Mouse (Mus musculus) heart, adult 2 months (tissue): Measurements from ENCODE around the gene Akap5. TPM values are rescaled to one million over a fixed set of nuclear protein-coding genes. Genes with fewer than 3 reads are reported as not detected.

ENCODE experiments used
- DNase-seq, 2 experiments: peaks; one replicate each; pipeline ENCODE4 v3.0.0; 2021
- H3K27ac ChIP-seq: fragments of 200-600 bp; 2 replicates; pipeline ENCODE4 v1.8.1; 2022
- H3K27me3 ChIP-seq: fragments of 200-500 bp; 2 replicates; pipeline ENCODE4 v1.6.1; 2012; ENCODE audit warnings: mild to moderate bottlenecking, low read length, inconsistent platforms, mixed read lengths; ENCODE audit not compliant: control insufficient read depth, insufficient read depth
- H3K36me3 ChIP-seq: fragments of 200-500 bp; 2 replicates; pipeline ENCODE4 v1.6.1; 2012; ENCODE audit warnings: low read length, inconsistent platforms; ENCODE audit not compliant: control insufficient read depth, insufficient read depth
- H3K4me1 ChIP-seq: fragments of 200-500 bp; 2 replicates; pipeline ENCODE4 v1.6.1; 2011; ENCODE audit warnings: low read length; ENCODE audit not compliant: control insufficient read depth, insufficient read depth
- H3K4me3 ChIP-seq: fragments of 200-600 bp; 2 replicates; pipeline ENCODE4 v1.8.1; 2022
- H3K79me2 ChIP-seq: fragments of 200-500 bp; replicated peaks from 2 replicates; pipeline ENCODE4 v1.6.1; 2012; ENCODE audit warnings: mild to moderate bottlenecking, inconsistent platforms, low read length, moderate library complexity, mixed read lengths; ENCODE audit not compliant: control insufficient read depth, insufficient read depth
- H3K9ac ChIP-seq: fragments of 200-500 bp; 2 replicates; pipeline ENCODE4 v1.6.1; 2012; ENCODE audit warnings: low read depth, mild to moderate bottlenecking, control low read depth, inconsistent platforms, low read length, mixed read lengths
- CTCF ChIP-seq: fragments of 200-600 bp; IDR thresholded peaks from 2 replicates; pipeline ENCODE4 v1.8.1; 2022; ENCODE audit warnings: antibody characterized with exemption, mild to moderate bottlenecking, moderate library complexity
- EP300 ChIP-seq: fragments of 200-500 bp; IDR thresholded peaks from 2 replicates; pipeline ENCODE4 v1.6.1; 2011; ENCODE audit warnings: low read depth, low read length, control low read depth; ENCODE audit not compliant: insufficient read depth
- POLR2A ChIP-seq: fragments of 200-500 bp; IDR thresholded peaks from 2 replicates; pipeline ENCODE4 v1.6.1; 2011; ENCODE audit warnings: mild to moderate bottlenecking, low read depth, low read length, control low read depth; ENCODE audit not compliant: insufficient read depth
- WGBS: fragments of 180-500 bp; shearing (Covaris S2); methylation state at CpG from one replicate; pipeline ENCODE4 v1.1.7; 2018; 5-methylcytosine and 5-hydroxymethylcytosine counted together
- intact Hi-C: fragments of 180-260 bp; cut with DNase I; formaldehyde crosslinking; loops from one replicate; pipeline ENCODE4 v1.15.1; 2025
- polyA plus RNA-seq: library from polyadenylated mRNA; depleted of rRNA; stranded (reverse); fragments of >200 nt; gene quantifications from 2 replicates; pipeline ENCODE4 v1.2.3, GENCODE M21; 2012
- total RNA-seq, 2 experiments: library from RNA; stranded (reverse); gene quantifications; 2 replicates each; pipeline ENCODE4 v1.2.3; 2021

The Akap5 gene
- total and polyA plus RNA-seq, 3 experiments, result 1.0 to 1.7 (median 1.1) TPM

GRCm38 (mm10) chr12:76305107-76305506 lies 19.6 kb upstream of the Akap5 start:
- Histone ChIP-seq H3K27ac (peak overlapping the region; percentile 26; the same call in 1 of the 2 replicates), H3K27me3 (no peaks in the 10 kb centered on the region), H3K9ac (no peak overlapping the region), H3K79me2 (no peaks in the 10 kb centered on the region), H3K4me1 (peaks cover 17% of the 10 kb centered on the region), H3K36me3 (peaks cover 4% of the 10 kb centered on the region), H3K4me3 (no peak overlapping the region)
- intact Hi-C loops, result no loop called here
- WGBS, result 75% methylated on average over 8 of the region's 8 CpGs
- no peak for DNase-seq
- TF ChIP-seq EP300, result no peak
- peak; percentile 49; the same call in 1 of the 2 replicates for TF ChIP-seq POLR2A
- TF ChIP-seq CTCF, result no peak

DNA sequence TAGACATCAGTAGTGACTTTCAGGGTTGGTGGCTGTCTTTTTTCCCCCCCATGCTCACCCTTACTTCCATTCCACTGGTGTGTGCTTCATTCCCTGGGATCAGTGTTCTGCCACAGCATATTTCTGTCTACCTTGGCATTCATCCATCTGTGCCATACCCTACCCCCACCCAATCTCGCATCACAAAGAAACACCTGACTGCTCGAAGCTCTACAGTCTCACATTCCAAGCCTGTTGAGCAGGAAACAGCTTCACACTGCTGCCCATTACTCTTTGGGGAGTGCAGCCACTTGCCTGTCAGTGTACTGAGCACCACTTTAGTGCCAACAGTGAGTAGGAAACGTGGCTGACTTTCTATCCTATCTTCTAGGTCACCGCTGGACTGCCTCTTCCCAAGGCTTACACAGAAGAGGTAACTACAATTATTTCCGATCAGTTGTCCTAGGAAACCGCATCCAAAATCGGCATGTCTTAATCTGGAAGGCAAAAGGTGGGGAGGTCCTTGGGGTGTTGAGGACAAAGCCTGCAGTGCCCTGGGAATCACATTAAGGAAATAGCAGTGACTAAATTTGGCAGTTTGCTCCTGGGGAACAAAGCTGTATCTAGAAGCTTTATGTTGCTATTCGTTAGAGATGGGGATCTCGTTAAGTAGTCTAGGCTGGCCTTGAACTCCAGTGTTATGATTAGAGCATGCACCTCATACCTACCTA lies 17.7 kb upstream of the Akap5 start:
- Histone ChIP-seq H3K4me3 (no peak overlapping the region), H3K27ac (peak overlapping the region; percentile 67), H3K9ac (no peak overlapping the region), H3K79me2 (no peaks in the 10 kb centered on the region), H3K36me3 (peaks cover 8% of the 10 kb centered on the region), H3K4me1 (peaks cover 22% of the 10 kb centered on the region), H3K27me3 (no peaks in the 10 kb centered on the region)
- 44% methylated on average over 9 of the region's 9 CpGs for WGBS
- TF ChIP-seq POLR2A (0 out of 2 replicates have a peak, but pooled peaks have one; percentile 26), CTCF (no peak)
- no peak for DNase-seq
- intact Hi-C loops, result no loop called here

DNA sequence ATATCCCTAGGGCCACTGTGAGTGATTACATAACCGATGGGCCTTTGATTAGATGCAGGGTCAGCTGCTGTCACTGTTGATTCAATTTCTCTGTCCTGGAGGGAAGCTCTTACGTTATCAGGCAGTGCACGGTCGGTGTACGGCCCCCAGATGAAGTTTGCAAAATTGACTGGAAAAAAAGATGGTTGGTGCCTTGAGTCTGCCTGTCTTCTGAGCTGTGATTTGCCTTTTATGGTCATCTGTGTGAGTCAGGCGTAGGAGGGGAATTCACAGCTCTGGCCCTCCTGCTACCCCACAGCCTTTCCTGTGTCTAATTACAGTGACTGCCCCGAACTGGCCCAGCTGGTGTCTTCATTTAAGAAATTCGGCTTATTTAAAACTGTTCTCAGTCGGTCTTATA lies 16.7 kb upstream of the Akap5 start:
- peak in 1 of 2 experiments; percentile 56 for DNase-seq

DNA sequence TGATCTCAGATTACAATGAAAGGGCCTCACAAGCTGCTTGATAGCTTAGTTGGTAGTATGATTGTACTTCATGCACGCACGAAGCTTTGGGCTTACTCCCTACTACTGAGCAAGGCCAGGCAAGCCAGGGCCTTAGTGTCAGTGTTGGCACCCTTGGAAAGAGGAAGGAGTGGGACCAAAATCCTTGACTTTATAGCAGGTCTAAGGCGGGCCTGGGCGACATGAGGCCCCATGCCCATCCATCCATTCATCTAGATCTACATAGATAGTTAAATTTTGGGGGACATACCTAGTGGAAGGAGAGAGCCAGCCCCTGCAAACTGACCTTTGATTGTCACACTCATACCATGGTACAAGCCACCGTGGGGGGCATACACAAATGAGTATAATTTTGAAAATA lies 16.3 kb upstream of the Akap5 start:
- TF ChIP-seq EP300 (no peak), CTCF (no peak), POLR2A (no peak; the same call in 1 of the 2 replicates)
- no peak overlapping the region for H3K4me3 ChIP-seq
- no peaks in the 10 kb centered on the region for H3K27me3 ChIP-seq
- H3K36me3 ChIP-seq, result peaks cover 8% of the 10 kb centered on the region
- H3K27ac ChIP-seq, result peak overlapping the region; percentile 67
- H3K4me1 ChIP-seq, result peaks cover 22% of the 10 kb centered on the region
- intact Hi-C loops, result no loop called here
- no peak for DNase-seq
- H3K79me2 ChIP-seq, result no peaks in the 10 kb centered on the region
- no peak overlapping the region for H3K9ac ChIP-seq
- 66% methylated on average over 5 of the region's 5 CpGs for WGBS

More for the DNA sequence above, 16.7 kb upstream of the Akap5 start:
- TF ChIP-seq POLR2A, result peak; percentile 30; the same call in 1 of the 2 replicates
- no peak; the same call in 1 of the 2 replicates for TF ChIP-seq EP300
- H3K27me3 ChIP-seq, result no peaks in the 10 kb centered on the region
- H3K79me2 ChIP-seq, result no peaks in the 10 kb centered on the region
- H3K4me3 ChIP-seq, result no peak overlapping the region
- no peak overlapping the region for H3K9ac ChIP-seq
- peaks cover 8% of the 10 kb centered on the region for H3K36me3 ChIP-seq
- intact Hi-C loops, result no loop called here
- peak overlapping the region; percentile 67 for H3K27ac ChIP-seq
- 29% methylated on average over 9 of the region's 9 CpGs for WGBS
- H3K4me1 ChIP-seq, result peaks cover 22% of the 10 kb centered on the region

DNA sequence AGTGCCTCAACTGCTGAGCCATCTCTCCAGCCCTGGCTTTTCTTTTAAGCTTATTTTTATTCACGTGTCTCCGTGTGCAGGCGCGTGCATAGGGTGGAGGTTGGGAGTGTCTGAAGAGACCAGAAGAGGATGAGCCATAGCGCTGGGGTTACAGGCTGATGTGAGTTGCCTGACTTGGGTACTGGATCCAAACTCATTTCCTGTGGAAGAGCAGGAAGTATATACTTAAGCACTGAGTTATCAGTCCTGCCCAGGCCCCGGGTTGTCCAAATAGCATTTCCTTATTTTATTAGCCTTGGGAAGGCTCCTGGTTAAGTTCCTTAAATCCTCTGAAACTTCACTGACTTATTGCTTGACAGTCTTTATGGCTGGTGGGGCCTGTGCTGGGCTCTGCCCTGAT lies 14.7 kb upstream of the Akap5 start:
- Histone ChIP-seq H3K36me3 (peaks cover 8% of the 10 kb centered on the region), H3K4me1 (peaks cover 19% of the 10 kb centered on the region), H3K79me2 (no peaks in the 10 kb centered on the region), H3K27me3 (no peaks in the 10 kb centered on the region), H3K9ac (no peak overlapping the region), H3K27ac (peak overlapping the region; percentile 53), H3K4me3 (no peak overlapping the region)
- no peak for DNase-seq
- TF ChIP-seq EP300 (no peak), CTCF (no peak), POLR2A (no peak)
- 51% methylated on average over 6 of the region's 6 CpGs for WGBS
- intact Hi-C loops, result no loop called here

GRCm38 (mm10) chr12:76310633-76311032 lies 14.1 kb upstream of the Akap5 start:
- Histone ChIP-seq H3K27ac (peak overlapping the region; percentile 53), H3K79me2 (no peaks in the 10 kb centered on the region), H3K9ac (no peak overlapping the region), H3K4me1 (peaks cover 19% of the 10 kb centered on the region), H3K36me3 (peaks cover 8% of the 10 kb centered on the region), H3K4me3 (no peak overlapping the region), H3K27me3 (no peaks in the 10 kb centered on the region)
- TF ChIP-seq EP300, result no peak
- no peak for TF ChIP-seq POLR2A
- TF ChIP-seq CTCF, result no peak
- 63% methylated on average over 6 of the region's 6 CpGs for WGBS
- no peak for DNase-seq
- intact Hi-C loops, result no loop called here
